ENCODE assay signal across 8 mouse cellular contexts in the genomic region with DNA sequence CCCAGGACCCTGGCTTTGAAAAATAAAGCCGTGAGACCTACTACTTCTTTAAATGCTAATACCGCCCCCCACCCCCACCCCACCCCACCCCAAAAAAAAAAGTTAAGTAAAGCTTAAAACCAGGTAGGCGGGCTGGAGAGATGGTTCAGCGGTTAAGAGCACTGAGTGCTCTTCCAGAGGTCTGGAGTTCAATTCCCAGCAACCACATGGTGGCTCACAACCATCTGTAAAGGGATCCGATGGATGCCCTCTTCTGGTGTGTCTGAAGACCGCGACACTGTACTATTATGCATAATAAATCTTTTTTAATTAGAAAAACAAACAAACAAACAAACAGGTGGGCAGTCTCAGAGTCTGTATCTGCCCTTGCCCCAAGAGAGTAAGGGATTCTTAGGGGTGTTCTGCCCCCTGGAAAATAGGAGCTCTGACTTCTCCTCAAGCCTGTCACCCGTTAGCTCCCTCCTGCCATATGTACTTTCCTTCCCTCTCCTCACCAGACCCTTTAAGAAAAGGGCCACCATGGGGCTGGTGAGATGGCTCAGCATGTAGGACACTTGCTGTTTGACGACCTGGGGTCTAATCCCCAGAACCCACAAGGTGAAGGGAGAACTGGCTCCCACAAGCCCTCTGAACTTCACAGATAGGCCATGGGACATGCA. TPM values are rescaled to one million over a fixed set of nuclear protein-coding genes. Genes with fewer than 3 reads are reported as not detected.
DNase-seq lines count a peak whose midpoint lies in the region; ATAC-seq and TF ChIP-seq lines count a peak whose summit lies in the region.

Cdk5rap1 (minus strand) TSS at position 169 of the 659 bp plus-strand sequence.

- no peaks in the 10 kb centered on the region for H3K36me3 ChIP-seq in thymus, adult 2 months (ENCODE audit: control insufficient read depth, insufficient read depth, low read length)
- H3K36me3 ChIP-seq in heart, embryonic 11.5 days (ENCODE audit: control insufficient read depth, insufficient read depth, low read length) = peaks cover 8% of the 10 kb centered on the region
- peaks cover 13% of the 10 kb centered on the region for H3K36me3 ChIP-seq in myocyte (ENCODE audit: control insufficient read depth, insufficient read depth)

- peak; percentile 31 for DNase-seq in cerebellum, adult 9-10 months
- DNase-seq in cerebellum, postnatal 4 days (ENCODE audit: low spot score in 2 of 2) = no peak
- no peak for DNase-seq in thymus, adult 2 months
- no peak for DNase-seq in thymus, adult 18-20 months
- DNase-seq in left cerebral cortex, adult 8-10 months (ENCODE audit: low spot score in 2 of 2) = no peak
- no peak for DNase-seq in urinary bladder, postnatal 36 days (ENCODE audit: low spot score in 2 of 2)

- 0 out of 2 replicates have a peak within 1 kb of the TSS, but pooled peaks have one; percentile 7 for H3K27ac ChIP-seq in thymus, adult 2 months (ENCODE audit: control insufficient read depth, insufficient read depth, low read length)
- peak within 1 kb of the TSS; percentile 93 for H3K27ac ChIP-seq in heart, embryonic 11.5 days (ENCODE audit: low read depth, low read length)

- WGBS in thymus, adult 2 months = 19% methylated on average over 9 of the region's 9 CpGs
- 12% methylated on average over 9 of the region's 9 CpGs for WGBS in heart, embryonic 11.5 days (ENCODE audit: insufficient replicate concordance)

- no peak for TF ChIP-seq POLR2A in thymus, adult 2 months (IDR thresholded peaks at IDR 0.05; ENCODE audit: control insufficient read depth, extremely low read depth, insufficient read depth, low read length, poor library complexity)
- TF ChIP-seq POLR2A in myocyte (IDR thresholded peaks at IDR 0.05; ENCODE audit: insufficient read length, low read depth) = no peak

- H3K9me3 ChIP-seq in heart, embryonic 11.5 days (replicated peaks; ENCODE audit: control insufficient read depth, low read length) = no peaks in the 10 kb centered on the region

- H3K4me3 ChIP-seq in thymus, adult 2 months (ENCODE audit: control insufficient read depth, insufficient read depth, low read length) = peak within 1 kb of the TSS; percentile 68
- H3K4me3 ChIP-seq in heart, embryonic 11.5 days (ENCODE audit: low read depth, low read length) = peak within 1 kb of the TSS; percentile 61
- peak within 1 kb of the TSS; percentile 85 for H3K4me3 ChIP-seq in myocyte

- H3K9ac ChIP-seq in heart, embryonic 11.5 days (ENCODE audit: low read depth, low read length) = peak within 1 kb of the TSS; percentile 96

- peak within 1 kb of the TSS; percentile 79 for H3K4me2 ChIP-seq in heart, embryonic 11.5 days
- peak within 1 kb of the TSS; percentile 79 for H3K4me2 ChIP-seq in myocyte (ENCODE audit: low read depth)

- ATAC-seq in heart, embryonic 11.5 days (replicated peaks; ENCODE audit: insufficient number of reproducible peaks, low FRiP score, low TSS enrichment) = no peak

- H3K4me1 ChIP-seq in thymus, adult 2 months (replicated peaks; ENCODE audit: control insufficient read depth, insufficient read depth, low read length) = peaks cover 8% of the 10 kb centered on the region
- peaks cover 3% of the 10 kb centered on the region for H3K4me1 ChIP-seq in heart, embryonic 11.5 days (ENCODE audit: control insufficient read depth, insufficient read depth, low read length)

- H3ac ChIP-seq in myocyte (ENCODE audit: control insufficient read depth, insufficient read length) = peak within 1 kb of the TSS; percentile 36

- no peak for TF ChIP-seq CTCF in thymus, adult 2 months (IDR thresholded peaks at IDR 0.05; ENCODE audit: borderline replicate concordance, control insufficient read depth, extremely low read depth, insufficient read depth, low read length, poor library complexity)

- H3K27me3 ChIP-seq in thymus, adult 2 months (ENCODE audit: control insufficient read depth, insufficient read depth, low read length) = no peaks in the 10 kb centered on the region
- no peaks in the 10 kb centered on the region for H3K27me3 ChIP-seq in heart, embryonic 11.5 days (ENCODE audit: control insufficient read depth, insufficient read depth, low read length)
- no peaks in the 10 kb centered on the region for H3K27me3 ChIP-seq in myocyte (ENCODE audit: control insufficient read depth, insufficient read depth, insufficient read length)

- no peaks in the 10 kb centered on the region for H3K79me2 ChIP-seq in myocyte (ENCODE audit: control insufficient read depth, insufficient read depth)

TF ChIP-seq in myocyte, 11 proteins besides CTCF, POLR2A, EP300 and RAD21:
- TF ChIP-seq MYOG (IDR thresholded peaks at IDR 0.05; ENCODE audit: control insufficient read depth in 1 of 3, insufficient read depth in 1 of 3, insufficient read length in 2 of 3, low read depth in 2 of 3) (no peak), TCF3 (IDR thresholded peaks at IDR 0.05; ENCODE audit: insufficient read length, low read depth) (no peak), MAX (IDR thresholded peaks at IDR 0.05; ENCODE audit: low read depth) (no peak), MYOD1 (IDR thresholded peaks at IDR 0.05; ENCODE audit: control insufficient read depth in 1 of 3, insufficient read length in 2 of 3, low read depth in 2 of 3) (no peak), USF1 (IDR thresholded peaks at IDR 0.05; ENCODE audit: low read depth) (no peak), CEBPB (IDR thresholded peaks at IDR 0.05; ENCODE audit: insufficient read depth, poor library complexity, severe bottlenecking) (no peak), SRF (IDR thresholded peaks at IDR 0.05; ENCODE audit: control insufficient read depth, insufficient read length, low read depth) (no peak), REST (IDR thresholded peaks at IDR 0.05; ENCODE audit: insufficient read depth, insufficient read length) (no peak), TCF12 (IDR thresholded peaks at IDR 0.05; ENCODE audit: insufficient read depth, poor library complexity, severe bottlenecking) (no peak), POLR2AphosphoS2 (IDR thresholded peaks at IDR 0.05; ENCODE audit: insufficient read length, low read depth) (no peak), E2F4 (IDR thresholded peaks at IDR 0.05; ENCODE audit: insufficient read depth) (no peak)

RNA-seq across cellular contexts. Expression of gene Cdk5rap1, which starts in this region (rescaled TPM):
- 14.2 and 16.3 TPM in 2 replicates for polyA plus RNA-seq in thymus, adult 2 months (2012; rRNA removed)
- 14.1 and 18.3 TPM in 2 replicates for polyA plus RNA-seq in heart, embryonic 11.5 days (2014; fragmentation: Nextera tagmentation; extraction: Ambion mirVana)
- total RNA-seq in left cerebral cortex, adult 8-10 months (2022) = 10 to 100 TPM; 11.9 to 18.9 (median 15.1) TPM
- polyA plus RNA-seq in myocyte (2012; fragmentation: generic; extraction: Trizol) = 14.7 TPM
